Mouse (Mus musculus): ENCODE measurements at regions not wholly inside any gene's neighbourhood (a gene's known extent, or its start where the extent isn't known, plus 50 kb on each side); places are given as distances from the start of the nearest gene placed in this dataset.

DNA sequence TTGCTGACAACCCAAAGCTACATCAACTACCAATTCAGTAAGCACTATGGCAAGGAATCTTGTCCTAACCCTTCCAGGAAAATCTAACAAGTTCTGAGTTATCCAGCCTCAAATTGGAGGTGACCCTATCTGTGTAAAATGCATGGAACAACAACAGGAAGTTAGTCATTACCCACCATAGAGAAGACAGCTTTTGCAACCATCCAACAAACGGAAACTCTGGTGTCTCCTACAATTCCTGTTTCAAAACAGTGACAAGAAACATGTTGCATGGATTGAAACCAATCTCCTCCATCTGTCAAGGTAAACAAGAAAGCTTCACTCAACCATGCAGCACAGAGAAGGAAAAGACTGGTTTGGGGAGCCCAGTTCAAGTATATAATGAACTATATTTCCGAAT, 353.0 kb upstream of the B3galt2 start:
- TF ChIP-seq CTCF (IDR thresholded peaks at IDR 0.05; ENCODE audit: borderline replicate concordance, control insufficient read depth, extremely low read depth, insufficient read depth, low read length, poor library complexity) (no peak), POLR2A (IDR thresholded peaks at IDR 0.05; ENCODE audit: control insufficient read depth, extremely low read depth, insufficient read depth, low read length, poor library complexity) (no peak)
